Mouse (Mus musculus) heart, embryonic 10.5 days (tissue): ENCODE data around the gene Gm9507. TPM values are rescaled to one million over a fixed set of nuclear protein-coding genes. Genes with fewer than 3 reads are reported as not detected.

Source experiments
- DNase-seq: peaks from one replicate; pipeline ENCODE4 v3.0.0-alpha.2; 2017; ENCODE audit warnings: low spot score
- H3K27ac ChIP-seq: fragments of 300-500 bp; sonication (generic); 2 replicates; pipeline ENCODE4 v1.5.1; 2016; ENCODE audit warnings: mild to moderate bottlenecking
- H3K27me3 ChIP-seq: fragments of 300-500 bp; sonication (generic); 2 replicates; pipeline ENCODE4 v1.6.1; 2016; ENCODE audit warnings: mild to moderate bottlenecking; ENCODE audit not compliant: poor library complexity, insufficient read depth, severe bottlenecking
- H3K36me3 ChIP-seq: fragments of 300-500 bp; sonication (generic); 2 replicates; pipeline ENCODE4 v1.6.1; 2016; ENCODE audit warnings: mild to moderate bottlenecking, moderate library complexity
- H3K4me1 ChIP-seq: fragments of 300-500 bp; sonication (generic); 2 replicates; pipeline ENCODE4 v1.6.1; 2016; ENCODE audit warnings: mild to moderate bottlenecking
- H3K4me3 ChIP-seq: fragments of 300-500 bp; sonication (generic); 2 replicates; pipeline ENCODE4 v1.5.1; 2016; ENCODE audit warnings: mild to moderate bottlenecking, moderate library complexity
- H3K9me3 ChIP-seq: fragments of 300-500 bp; sonication (generic); 2 replicates; pipeline ENCODE4 v1.6.1; 2016; ENCODE audit warnings: mild to moderate bottlenecking, moderate library complexity
- WGBS: fragments of 180-500 bp; shearing (Covaris S2); methylation state at CpG from one replicate; pipeline ENCODE4 v1.1.7; 2016; 5-methylcytosine and 5-hydroxymethylcytosine counted together
- polyA plus RNA-seq: library from polyadenylated mRNA; unstranded; fragments of >200 nt; fragmentation: Nextera tagmentation; extraction: Ambion mirVana; gene quantifications from 2 replicates; pipeline ENCODE4 v1.2.1, GENCODE M21; 2016

Gm9507 gene
- polyA plus RNA-seq = not detected in 2 replicates

GRCm38 (mm10) chr10:77811743-77812142, at the start of gene Gm9507:
TSS of gene Gm9507 (minus strand) at chr10:77811843.
- WGBS = 74% methylated on average over 5 of the region's 5 CpGs

GRCm38 (mm10) chr10:77852559-77852958, 40.9 kb upstream of the Gm9507 start, which contains the start of gene Gm10318:
TSS of gene Gm10318 (plus strand) at chr10:77852859.
- no peak for DNase-seq
- Histone ChIP-seq H3K4me3 (no peak within 1 kb of the TSS), H3K27me3 (peaks cover 8% of the 10 kb centered on the region; the same call in 1 of the 2 replicates), H3K36me3 (no peaks in the 10 kb centered on the region), H3K9me3 (no peaks in the 10 kb centered on the region), H3K27ac (no peak within 1 kb of the TSS), H3K4me1 (no peaks in the 10 kb centered on the region)
- WGBS = 56% methylated on average over 9 of the region's 9 CpGs

More at GRCm38 (mm10) chr10:77811743-77812142, at the start of gene Gm9507:
- Histone ChIP-seq H3K27me3 (no peaks in the 10 kb centered on the region), H3K9me3 (0 out of 2 replicates have a peak, but pooled peaks cover 2% of the 10 kb centered on the region), H3K4me3 (no peak within 1 kb of the TSS), H3K4me1 (no peaks in the 10 kb centered on the region), H3K36me3 (no peaks in the 10 kb centered on the region), H3K27ac (no peak within 1 kb of the TSS)
- DNase-seq = no peak

- no peaks in the 10 kb centered on the region for H3K4me1 ChIP-seq
- DNase-seq = no peak
- H3K9me3 ChIP-seq = 0 out of 2 replicates have a peak, but pooled peaks cover 4% of the 10 kb centered on the region
- WGBS = 84% methylated on average over 2 of the region's 2 CpGs
- H3K27ac ChIP-seq = no peak overlapping the region
- H3K4me3 ChIP-seq = no peak overlapping the region
- H3K36me3 ChIP-seq = no peaks in the 10 kb centered on the region
- peaks cover 4% of the 10 kb centered on the region; the same call in 1 of the 2 replicates for H3K27me3 ChIP-seq
Observed at GRCm38 (mm10) chr10:77847538-77847937, 35.9 kb upstream of the Gm9507 start.

GRCm38 (mm10) chr10:77846961-77847360, 35.3 kb upstream of the Gm9507 start:
- no peaks in the 10 kb centered on the region for H3K36me3 ChIP-seq
- H3K27me3 ChIP-seq = no peaks in the 10 kb centered on the region
- no peak overlapping the region for H3K27ac ChIP-seq
- no peak for DNase-seq
- H3K4me3 ChIP-seq = no peak overlapping the region
- 0 out of 2 replicates have a peak, but pooled peaks cover 4% of the 10 kb centered on the region for H3K9me3 ChIP-seq
- H3K4me1 ChIP-seq = no peaks in the 10 kb centered on the region
- WGBS = 11% methylated on average over 2 of the region's 2 CpGs

GRCm38 (mm10) chr10:77846503-77846902, 34.9 kb upstream of the Gm9507 start, which contains the start of gene Gm36176:
TSS of gene Gm36176 (plus strand) at chr10:77846803.
- 59% methylated on average over 3 of the region's 3 CpGs for WGBS
- Histone ChIP-seq H3K4me3 (no peak within 1 kb of the TSS), H3K27me3 (no peaks in the 10 kb centered on the region)

GRCm38 (mm10) chr10:77839006-77839405, 27.4 kb upstream of the Gm9507 start:
- 66% methylated on average over 6 of the region's 6 CpGs for WGBS
- H3K27me3 ChIP-seq = no peaks in the 10 kb centered on the region
- no peaks in the 10 kb centered on the region for H3K36me3 ChIP-seq
- no peak overlapping the region for H3K4me3 ChIP-seq
- H3K9me3 ChIP-seq = 0 out of 2 replicates have a peak, but pooled peaks cover 7% of the 10 kb centered on the region
- no peaks in the 10 kb centered on the region for H3K4me1 ChIP-seq
- no peak for DNase-seq
- H3K27ac ChIP-seq = no peak overlapping the region

More at GRCm38 (mm10) chr10:77846503-77846902, 34.9 kb upstream of the Gm9507 start, which contains the start of gene Gm36176:
- Histone ChIP-seq H3K9me3 (0 out of 2 replicates have a peak, but pooled peaks cover 4% of the 10 kb centered on the region), H3K36me3 (no peaks in the 10 kb centered on the region), H3K27ac (no peak within 1 kb of the TSS), H3K4me1 (no peaks in the 10 kb centered on the region)
- DNase-seq = no peak

- WGBS = 71% methylated on average over 9 of the region's 9 CpGs
Observed at GRCm38 (mm10) chr10:77835647-77836046, 24.0 kb upstream of the Gm9507 start, which contains the start of gene Krtap10-10. TSS of gene Krtap10-10 (plus strand) at chr10:77835947.

GRCm38 (mm10) chr10:77826951-77827350, 15.3 kb upstream of the Gm9507 start, which contains the start of gene Krtap10-4:
TSS of gene Krtap10-4 (minus strand) at chr10:77827095.
- no peaks in the 10 kb centered on the region for H3K36me3 ChIP-seq
- H3K9me3 ChIP-seq = no peaks in the 10 kb centered on the region
- WGBS = 69% methylated on average over 6 of the region's 6 CpGs
- no peaks in the 10 kb centered on the region for H3K4me1 ChIP-seq
- DNase-seq = no peak
- no peak within 1 kb of the TSS for H3K4me3 ChIP-seq
- H3K27me3 ChIP-seq = no peaks in the 10 kb centered on the region
- no peak within 1 kb of the TSS for H3K27ac ChIP-seq

More at GRCm38 (mm10) chr10:77835647-77836046, 24.0 kb upstream of the Gm9507 start, which contains the start of gene Krtap10-10:
- H3K4me3 ChIP-seq = no peak within 1 kb of the TSS
- H3K27ac ChIP-seq = no peak within 1 kb of the TSS
- no peaks in the 10 kb centered on the region for H3K9me3 ChIP-seq
- H3K36me3 ChIP-seq = no peaks in the 10 kb centered on the region
- no peak for DNase-seq
- H3K27me3 ChIP-seq = no peaks in the 10 kb centered on the region
- H3K4me1 ChIP-seq = no peaks in the 10 kb centered on the region

- no peaks in the 10 kb centered on the region for H3K36me3 ChIP-seq
- no peaks in the 10 kb centered on the region for H3K4me1 ChIP-seq
- H3K9me3 ChIP-seq = no peaks in the 10 kb centered on the region
- no peak overlapping the region for H3K27ac ChIP-seq
- no peaks in the 10 kb centered on the region for H3K27me3 ChIP-seq
- WGBS = 34% methylated on average over 4 of the region's 4 CpGs
- no peak for DNase-seq
- no peak overlapping the region for H3K4me3 ChIP-seq
Observed at GRCm38 (mm10) chr10:77819203-77819602, 7.6 kb upstream of the Gm9507 start.

GRCm38 (mm10) chr10:77818523-77818922, 6.9 kb upstream of the Gm9507 start:
- no peaks in the 10 kb centered on the region for H3K27me3 ChIP-seq
- H3K27ac ChIP-seq = no peak overlapping the region
- no peaks in the 10 kb centered on the region for H3K9me3 ChIP-seq
- H3K4me3 ChIP-seq = no peak overlapping the region
- H3K4me1 ChIP-seq = no peaks in the 10 kb centered on the region
- 92% methylated on average over 4 of the region's 4 CpGs for WGBS
- H3K36me3 ChIP-seq = no peaks in the 10 kb centered on the region
- no peak for DNase-seq

- Histone ChIP-seq H3K27ac (no peak overlapping the region), H3K4me3 (no peak overlapping the region), H3K4me1 (no peaks in the 10 kb centered on the region), H3K36me3 (no peaks in the 10 kb centered on the region), H3K9me3 (no peaks in the 10 kb centered on the region), H3K27me3 (no peaks in the 10 kb centered on the region)
- WGBS = 18% methylated on average over 5 of the region's 5 CpGs
- DNase-seq = no peak
Observed at GRCm38 (mm10) chr10:77815514-77815913, 3.9 kb upstream of the Gm9507 start.

GRCm38 (mm10) chr10:77814382-77814781, 2.7 kb upstream of the Gm9507 start, which contains the start of gene Gm2696:
TSS of gene Gm2696 (plus strand) at chr10:77814682.
- Histone ChIP-seq H3K27ac (no peak within 1 kb of the TSS), H3K36me3 (no peaks in the 10 kb centered on the region), H3K9me3 (no peaks in the 10 kb centered on the region), H3K4me1 (no peaks in the 10 kb centered on the region), H3K27me3 (no peaks in the 10 kb centered on the region), H3K4me3 (no peak within 1 kb of the TSS)
- 39% methylated on average over 4 of the region's 4 CpGs for WGBS
- no peak for DNase-seq

- Histone ChIP-seq H3K9me3 (0 out of 2 replicates have a peak, but pooled peaks cover 2% of the 10 kb centered on the region), H3K4me3 (no peak overlapping the region), H3K27me3 (no peaks in the 10 kb centered on the region), H3K4me1 (peaks cover 4% of the 10 kb centered on the region), H3K36me3 (no peaks in the 10 kb centered on the region), H3K27ac (no peak overlapping the region)
- no peak for DNase-seq
- WGBS = 70% methylated on average over 3 of the region's 3 CpGs
Observed at GRCm38 (mm10) chr10:77804095-77804494, 7.5 kb downstream of the Gm9507 start.
